Mouse (Mus musculus) urinary bladder, postnatal 4 days (tissue): ENCODE data around the gene Aig1.

ENCODE experiments used
- DNase-seq, 2 experiments: peaks; one replicate each; pipeline ENCODE4 v3.0.0; 2021 to 2022; ENCODE audit warnings: low spot score in 2 of 2

Gene Aig1

GRCm38 (mm10) chr10:13623735-13624134, 245.0 kb downstream of the Aig1 start:
- DNase-seq = no peak

DNA sequence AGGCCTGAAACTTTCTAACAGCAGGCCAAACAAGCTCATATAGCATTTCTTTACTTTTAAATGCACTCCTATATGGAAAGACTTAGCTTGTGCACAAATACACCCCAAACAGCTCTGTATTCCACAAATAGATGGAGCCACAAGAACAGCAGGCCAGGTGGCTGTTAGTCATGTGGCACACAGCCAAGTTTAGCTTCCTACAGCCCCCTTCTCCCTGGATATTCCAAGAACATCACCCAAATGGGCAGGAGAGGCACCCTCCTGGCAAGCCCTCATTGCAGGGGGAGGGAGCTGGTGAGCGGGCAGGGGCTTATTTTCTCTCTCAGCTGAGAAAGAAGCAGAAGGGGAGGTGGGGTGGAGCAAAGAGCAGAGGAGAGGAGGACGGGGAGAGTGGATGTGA, 267.9 kb downstream of the Aig1 start:
- DNase-seq = no peak

DNA sequence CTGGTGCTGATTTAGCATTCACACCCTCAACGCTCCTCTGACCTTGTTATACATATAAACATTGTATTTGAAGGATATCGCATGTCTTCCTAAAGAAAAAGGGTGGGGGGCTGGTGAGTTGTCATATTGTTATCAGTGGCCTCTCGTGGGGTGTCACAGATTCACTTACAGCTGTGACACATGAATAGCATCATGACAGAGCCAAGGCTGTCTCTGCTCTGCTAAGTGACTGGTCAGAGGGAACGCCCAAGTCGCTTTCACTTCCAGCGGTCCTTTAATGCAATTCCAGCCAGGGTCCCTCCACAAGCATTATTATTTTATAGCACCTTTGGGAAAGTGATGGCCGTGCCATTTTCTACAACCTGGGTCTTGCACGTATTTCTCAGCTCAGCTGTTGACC, 271.3 kb downstream of the Aig1 start:
- no peak for DNase-seq
